Comparison of ENCODE assay signal across 22 mouse cellular contexts in the genomic region with DNA sequence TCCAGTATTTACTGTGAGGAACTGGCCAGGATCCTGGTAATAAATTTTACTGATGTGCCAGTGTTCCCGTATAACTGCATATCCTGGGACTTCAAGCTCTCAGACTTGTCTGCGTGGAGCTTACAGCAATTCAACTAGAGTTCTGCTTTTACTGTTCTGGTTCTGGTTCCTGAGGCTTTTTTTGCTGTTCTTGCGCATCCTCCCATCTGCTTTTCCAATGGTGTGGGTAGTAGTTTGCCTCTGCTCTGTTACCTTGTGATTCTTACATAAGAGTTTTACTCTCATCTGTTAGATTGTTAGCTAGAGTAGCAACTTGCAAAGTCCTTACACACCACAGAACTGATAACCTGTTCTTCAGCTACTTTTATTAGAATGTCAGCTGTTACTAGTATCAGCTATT. TPM values are rescaled to one million over a fixed set of nuclear protein-coding genes. Genes with fewer than 3 reads are reported as not detected.
DNase-seq lines count a peak whose midpoint lies in the region; TF ChIP-seq lines count a peak whose summit lies in the region.
"Had no signal": no experiment of that assay in that cellular context is flagged by ENCODE, and none has a peak within 500 bp of the region (broad histone marks: within the 10 kb centered on the region; RNA-seq: fewer than 3 reads in every experiment).

No protein-coding gene starts in this region.

- no peak overlapping the region for H3K4me3 ChIP-seq in layer of hippocampus, adult 2 months
- H3K4me3 ChIP-seq: embryonic facial prominence, embryonic 15.5 days; erythroblast, embryonic 14.5 days; forebrain, embryonic 10.5 days; heart, embryonic 10.5 days; hindbrain, embryonic 12.5 days had no signal

- TF ChIP-seq CTCF in layer of hippocampus, adult 2 months (conservative IDR thresholded peaks at IDR 0.05), result no peak

- intact Hi-C loops in left cerebral cortex, postnatal 36 days (cut with DNase I), result no loop called here
- intact Hi-C loops in left cerebral cortex, postnatal 10 days (cut with DNase I), result no loop called here

- 0 out of 2 replicates have a peak overlapping the region, but pooled peaks have one; percentile 15 for H3K27ac ChIP-seq in layer of hippocampus, adult 2 months
- H3K27ac ChIP-seq: embryonic facial prominence, embryonic 15.5 days; forebrain, embryonic 10.5 days; heart, embryonic 10.5 days; hindbrain, embryonic 12.5 days had no signal

- peak; percentile 14 for DNase-seq in kidney, adult 11 months
- no peak for DNase-seq in kidney, postnatal 4 days
- peak in 1 of 2 experiments; percentile 40 for DNase-seq in layer of hippocampus, adult 2 months (ENCODE audit: low spot score in 2 of 2)
- no peak for DNase-seq in layer of hippocampus, postnatal 36 days
- DNase-seq in left cerebral cortex, postnatal 36 days (ENCODE audit: low spot score in 2 of 2), result peak; percentile 17 to 26
- DNase-seq in left cerebral cortex, postnatal 10 days (ENCODE audit: extremely low spot score in 1 of 2, low spot score in 2 of 2), result no peak
- DNase-seq in telencephalon, adult 2 months (ENCODE audit: low read depth, low spot score), result peak; percentile 59
- DNase-seq in cerebellum, adult 9-11 months, result no peak
- DNase-seq: adrenal gland, adult 2 months; adrenal gland, postnatal 25 days; cerebellum, adult 2 months; cerebellum, postnatal 14 days; embryo, embryonic 11 days; gastrocnemius, postnatal 10 days; heart, adult 18-20 months; heart, postnatal 10 days; heart, postnatal 4 days had no signal

RNA-seq across cellular contexts. Expression of gene Aimp1, which starts 40.2 kb away (rescaled TPM):
- 10 to 100 TPM; 62.7 to 63.1 TPM for total RNA-seq in layer of hippocampus, adult 2 months (2021)
- total RNA-seq in layer of hippocampus, postnatal 36 days (2021), result 10 to 100 TPM; 54.2 to 59.1 TPM
- 10 to 100 TPM; 51.9 to 55.3 TPM for total RNA-seq in left cerebral cortex, postnatal 36 days (2021)
- total RNA-seq in left cerebral cortex, postnatal 10 days (2021), result 10 to 100 TPM; 45.0 to 45.6 TPM

RNA-seq across cellular contexts. Expression of gene Tbck, which starts 40.4 kb away (rescaled TPM):
- 10 to 100 TPM; 34.0 to 36.8 TPM for total RNA-seq in layer of hippocampus, adult 2 months (2021)
- 10 to 100 TPM; 35.1 to 35.4 TPM for total RNA-seq in layer of hippocampus, postnatal 36 days (2021)
- total RNA-seq in left cerebral cortex, postnatal 36 days (2021), result 10 to 100 TPM; 28.8 to 31.2 TPM
- 10 to 100 TPM; 35.3 to 36.6 TPM for total RNA-seq in left cerebral cortex, postnatal 10 days (2021)

Comparison
In these comparisons a context has a peak if more than half of its experiments do, and no peak if none do; other contexts are left out.
1. DNase-seq: peak in kidney, adult 11 months (single experiment), left cerebral cortex, postnatal 36 days (2 of 2) and telencephalon, adult 2 months (single experiment); none in kidney, postnatal 4 days (0 of 2), layer of hippocampus, postnatal 36 days (0 of 2), left cerebral cortex, postnatal 10 days (0 of 2) and cerebellum, adult 9-11 months (single experiment).